Mouse (Mus musculus): ENCODE data around the gene Zc3h12d.

DNA sequence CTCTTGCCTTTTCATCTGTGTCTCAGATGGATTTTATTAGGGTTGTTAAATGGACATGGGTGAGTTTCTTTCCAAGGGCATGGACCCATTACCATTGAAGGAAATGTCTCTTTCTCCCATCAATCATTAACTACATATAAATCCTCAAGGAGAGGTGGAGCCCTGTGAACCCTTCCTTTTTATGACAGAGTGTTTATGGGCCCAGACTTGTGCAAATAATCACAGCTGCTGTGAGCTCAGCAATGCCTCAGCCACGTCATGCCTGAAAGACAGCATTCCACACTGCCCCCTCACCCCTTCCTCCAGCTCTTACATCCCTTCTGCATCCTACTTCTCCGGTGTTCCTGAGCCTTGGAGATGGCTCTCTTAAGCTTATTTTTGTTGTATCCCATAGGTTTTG lies 45.0 kb upstream of the Zc3h12d start:
- no peak for TF ChIP-seq POLR2A (IDR thresholded peaks at IDR 0.05; ENCODE audit: borderline replicate concordance, extremely low read depth, insufficient read depth, insufficient read length, poor library complexity, severe bottlenecking)
- no peak for TF ChIP-seq CTCF (IDR thresholded peaks at IDR 0.05; ENCODE audit: borderline replicate concordance, extremely low read depth, insufficient read depth, insufficient read length)
